Mouse (Mus musculus): ENCODE measurements around the gene Zbtb32. TPM values are rescaled to one million over a fixed set of nuclear protein-coding genes. Genes with fewer than 3 reads are reported as not detected.
A peak's percentile ranks its signal among the peaks of the same experiment; 100 is the strongest.

Zbtb32 gene
- polyA plus RNA-seq, 1 experiment from 2014 or later, result 0.21 TPM

DNA sequence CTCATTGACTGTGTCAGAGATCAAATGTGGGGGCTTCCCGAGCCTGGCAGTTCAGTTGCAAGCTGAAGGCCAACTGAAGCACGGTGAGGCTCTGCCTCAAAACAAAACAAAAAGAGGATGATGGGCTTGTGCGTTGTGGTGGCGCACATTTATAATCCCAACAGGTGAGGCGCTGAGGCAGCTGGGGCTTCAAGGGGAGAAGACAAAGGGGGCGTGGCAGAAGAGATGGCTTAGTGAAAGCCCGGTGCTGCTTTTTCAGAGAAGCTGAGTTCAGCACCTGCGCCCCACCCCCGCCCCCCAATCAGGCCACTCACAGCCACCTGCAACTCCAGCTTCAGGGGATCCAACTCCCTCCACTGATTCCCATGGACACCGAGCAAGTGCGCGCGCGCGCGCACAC is 9.8 kb upstream of the Zbtb32 start:
- ATAC-seq (ENCODE audit: low read depth), result no peak
- WGBS (ENCODE audit: insufficient replicate concordance), result 46% methylated on average over 16 of the region's 16 CpGs
- H3K36me3 ChIP-seq (ENCODE audit: control insufficient read depth, insufficient read depth), result no peaks in the 10 kb centered on the region
- no peak overlapping the region for H3K4me3 ChIP-seq (ENCODE audit: low read depth, low read length)
- no peaks in the 10 kb centered on the region for H3K4me1 ChIP-seq (ENCODE audit: control insufficient read depth, low read depth, low read length)
- H3K9me3 ChIP-seq (replicated peaks; ENCODE audit: control insufficient read depth, low read length), result no peaks in the 10 kb centered on the region
- no peak overlapping the region for H3K27ac ChIP-seq (ENCODE audit: low read length)
- no peaks in the 10 kb centered on the region for H3K27me3 ChIP-seq (ENCODE audit: control insufficient read depth, insufficient read depth, low read depth, low read length)
- no peak overlapping the region for H3K4me2 ChIP-seq (ENCODE audit: low read depth, low read length)
- H3K9ac ChIP-seq (ENCODE audit: low read depth, low read length), result no peak overlapping the region

DNA sequence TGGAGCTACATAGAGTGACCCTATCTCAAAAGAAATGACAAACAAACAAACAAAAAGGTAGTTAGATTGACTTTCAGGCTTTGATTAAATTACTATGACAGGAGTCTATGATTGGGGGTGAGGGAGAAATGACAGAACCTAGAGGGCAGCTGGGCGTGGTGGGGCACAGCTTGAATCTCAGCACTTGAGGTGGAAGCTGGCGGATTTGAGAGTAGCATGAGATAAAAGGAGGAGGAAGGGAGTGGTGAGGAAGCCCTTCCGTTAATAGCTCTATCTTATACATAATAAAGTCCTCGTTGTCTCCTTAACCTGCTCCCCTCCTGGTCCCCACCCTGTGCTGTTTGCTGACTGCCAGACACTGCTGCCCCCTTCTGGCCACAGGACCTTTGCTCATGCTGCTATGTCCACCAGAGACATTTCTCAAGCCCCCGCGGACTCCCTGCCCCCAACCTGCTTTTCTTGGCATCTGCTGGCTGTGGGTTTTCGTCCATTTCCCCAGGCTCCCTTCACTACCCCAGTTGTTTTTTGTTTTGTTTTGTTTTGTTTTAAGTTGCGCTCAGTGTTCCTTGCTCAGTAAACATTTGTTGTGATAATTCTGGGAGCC is 9.1 kb upstream of the Zbtb32 start:
- 18% methylated on average over 8 of the region's 8 CpGs for WGBS (ENCODE audit: insufficient replicate concordance)
- H3K4me2 ChIP-seq (ENCODE audit: low read depth, low read length), result no peak overlapping the region
- ATAC-seq (ENCODE audit: low read depth), result 0 out of 2 replicates have a peak, but pooled peaks have one; percentile 45
- H3K4me1 ChIP-seq (ENCODE audit: control insufficient read depth, low read depth, low read length), result no peaks in the 10 kb centered on the region
- H3K4me3 ChIP-seq (ENCODE audit: low read depth, low read length), result no peak overlapping the region
- no peaks in the 10 kb centered on the region for H3K36me3 ChIP-seq (ENCODE audit: control insufficient read depth, insufficient read depth)
- no peak overlapping the region for H3K27ac ChIP-seq (ENCODE audit: low read length)
- no peaks in the 10 kb centered on the region for H3K27me3 ChIP-seq (ENCODE audit: control insufficient read depth, insufficient read depth, low read depth, low read length)
- H3K9me3 ChIP-seq (replicated peaks; ENCODE audit: control insufficient read depth, low read length), result no peaks in the 10 kb centered on the region
- no peak overlapping the region for H3K9ac ChIP-seq (ENCODE audit: low read depth, low read length)

DNA sequence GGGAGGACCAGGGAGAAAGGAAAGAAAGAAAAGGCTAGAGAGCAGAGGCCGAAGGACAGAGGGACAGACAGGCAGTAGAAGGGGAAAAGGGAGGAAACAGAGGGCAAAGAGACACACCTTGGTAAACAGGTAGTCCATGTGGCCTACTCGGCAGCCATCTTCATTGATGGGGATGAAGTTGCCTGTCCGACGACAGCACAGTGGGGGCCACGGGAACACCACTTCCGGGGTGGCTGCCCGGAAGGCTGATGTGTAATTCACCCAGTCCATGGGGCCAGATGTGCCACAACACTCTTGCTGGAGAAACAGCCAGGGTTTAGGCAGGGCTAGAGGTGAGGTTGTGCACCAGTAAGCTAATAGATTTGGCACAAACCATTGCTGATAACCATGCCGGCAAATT is 6.2 kb upstream of the Zbtb32 start:
- 70% methylated on average over 8 of the region's 8 CpGs for WGBS (ENCODE audit: insufficient replicate concordance)
- Histone ChIP-seq H3K4me1 (ENCODE audit: control insufficient read depth, low read depth, low read length) (peaks cover 6% of the 10 kb centered on the region), H3K36me3 (ENCODE audit: control insufficient read depth, insufficient read depth) (no peaks in the 10 kb centered on the region), H3K9ac (ENCODE audit: low read depth, low read length) (no peak overlapping the region), H3K27me3 (ENCODE audit: control insufficient read depth, insufficient read depth, low read depth, low read length) (no peaks in the 10 kb centered on the region), H3K4me2 (ENCODE audit: low read depth, low read length) (no peak overlapping the region), H3K9me3 (replicated peaks; ENCODE audit: control insufficient read depth, low read length) (no peaks in the 10 kb centered on the region), H3K4me3 (ENCODE audit: low read depth, low read length) (no peak overlapping the region), H3K27ac (ENCODE audit: low read length) (no peak overlapping the region)
- no peak for ATAC-seq (ENCODE audit: low read depth)

DNA sequence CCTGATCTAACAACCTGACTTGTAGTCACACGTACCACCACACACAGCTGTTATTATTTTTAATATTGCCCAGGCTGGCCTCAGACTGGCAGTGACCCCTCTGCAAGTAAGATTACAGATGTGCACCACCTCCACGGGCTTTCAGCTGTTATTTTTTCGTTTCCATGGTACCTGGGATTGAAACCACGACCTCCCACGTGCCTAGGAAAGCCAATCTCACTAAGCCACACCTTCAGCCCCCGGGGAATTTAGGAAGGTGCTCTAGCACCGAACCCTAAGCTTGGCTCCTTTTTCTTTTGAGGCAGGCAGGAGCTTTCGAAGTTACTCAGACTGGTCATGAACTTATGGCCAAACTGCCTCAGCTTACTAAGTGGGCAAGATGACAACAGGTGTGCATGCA is 5.7 kb upstream of the Zbtb32 start:
- Histone ChIP-seq H3K36me3 (ENCODE audit: control insufficient read depth, insufficient read depth) (no peaks in the 10 kb centered on the region), H3K4me3 (ENCODE audit: low read depth, low read length) (no peak overlapping the region), H3K9me3 (replicated peaks; ENCODE audit: control insufficient read depth, low read length) (no peaks in the 10 kb centered on the region), H3K4me2 (ENCODE audit: low read depth, low read length) (no peak overlapping the region), H3K9ac (ENCODE audit: low read depth, low read length) (no peak overlapping the region), H3K27me3 (ENCODE audit: control insufficient read depth, insufficient read depth, low read depth, low read length) (no peaks in the 10 kb centered on the region), H3K27ac (ENCODE audit: low read length) (no peak overlapping the region), H3K4me1 (ENCODE audit: control insufficient read depth, low read depth, low read length) (peaks cover 10% of the 10 kb centered on the region)
- WGBS (ENCODE audit: insufficient replicate concordance), result 47% methylated on average over 8 of the region's 8 CpGs
- ATAC-seq (ENCODE audit: low read depth), result no peak

DNA sequence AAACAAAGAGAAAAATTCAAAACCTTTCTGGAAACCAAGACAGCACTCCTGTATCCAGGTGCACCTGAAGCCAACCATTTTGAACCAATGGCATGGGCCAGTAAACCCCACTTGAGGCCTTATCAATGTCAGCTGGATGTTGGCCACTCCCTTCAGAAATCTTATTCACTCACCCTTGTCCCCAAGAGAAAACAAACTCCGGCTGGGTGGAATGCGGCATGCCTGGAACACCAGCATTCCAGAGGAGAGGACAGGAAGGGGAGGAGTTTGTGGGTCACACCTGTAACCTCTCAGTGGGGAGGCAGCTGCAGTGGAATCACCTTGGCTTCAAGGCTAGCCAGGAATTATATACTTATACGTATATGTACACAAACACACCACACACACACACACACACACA is 3.9 kb upstream of the Zbtb32 start:
- Histone ChIP-seq H3K36me3 (ENCODE audit: control insufficient read depth, insufficient read depth) (no peaks in the 10 kb centered on the region), H3K9me3 (replicated peaks; ENCODE audit: control insufficient read depth, low read length) (no peaks in the 10 kb centered on the region), H3K27me3 (ENCODE audit: control insufficient read depth, insufficient read depth, low read depth, low read length) (no peaks in the 10 kb centered on the region), H3K4me1 (ENCODE audit: control insufficient read depth, low read depth, low read length) (peaks cover 10% of the 10 kb centered on the region), H3K4me2 (ENCODE audit: low read depth, low read length) (no peak overlapping the region), H3K4me3 (ENCODE audit: low read depth, low read length) (no peak overlapping the region), H3K9ac (ENCODE audit: low read depth, low read length) (no peak overlapping the region), H3K27ac (ENCODE audit: low read length) (no peak overlapping the region)
- WGBS (ENCODE audit: insufficient replicate concordance), result 57% methylated on average over 3 of the region's 3 CpGs
- no peak for ATAC-seq (ENCODE audit: low read depth)

DNA sequence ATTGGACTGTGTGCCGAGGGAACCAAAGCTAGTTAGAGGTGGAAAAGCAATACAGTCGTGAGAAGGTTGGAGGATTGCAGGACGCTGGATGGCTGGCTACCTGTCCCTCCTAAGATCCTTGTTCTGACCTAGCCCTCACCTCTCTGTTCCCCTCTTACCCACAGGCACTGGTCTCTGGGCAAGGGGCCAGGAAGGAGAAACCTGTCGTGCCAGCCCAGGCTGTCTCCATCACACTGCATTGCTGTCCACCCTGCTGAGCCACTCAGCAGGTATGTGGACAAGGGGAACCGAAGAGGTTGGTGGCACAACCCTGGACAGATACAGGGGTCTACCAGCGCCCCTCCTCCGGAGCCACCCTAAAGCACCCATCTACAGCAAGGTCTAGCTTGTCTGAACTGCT is 1.9 kb upstream of the Zbtb32 start:
- Histone ChIP-seq H3K36me3 (ENCODE audit: control insufficient read depth, insufficient read depth) (no peaks in the 10 kb centered on the region), H3K27me3 (ENCODE audit: control insufficient read depth, insufficient read depth, low read depth, low read length) (no peaks in the 10 kb centered on the region), H3K4me3 (ENCODE audit: low read depth, low read length) (no peak overlapping the region), H3K27ac (ENCODE audit: low read length) (no peak overlapping the region), H3K4me2 (ENCODE audit: low read depth, low read length) (peak overlapping the region; percentile 42; the same call in 1 of the 2 replicates), H3K4me1 (ENCODE audit: control insufficient read depth, low read depth, low read length) (peaks cover 10% of the 10 kb centered on the region), H3K9ac (ENCODE audit: low read depth, low read length) (no peak overlapping the region), H3K9me3 (replicated peaks; ENCODE audit: control insufficient read depth, low read length) (no peaks in the 10 kb centered on the region)
- whole genome bisulfite sequencing (ENCODE audit: insufficient replicate concordance), result 67% methylated on average over 7 of the region's 7 CpGs
- ATAC-seq (ENCODE audit: low read depth), result no peak

DNA sequence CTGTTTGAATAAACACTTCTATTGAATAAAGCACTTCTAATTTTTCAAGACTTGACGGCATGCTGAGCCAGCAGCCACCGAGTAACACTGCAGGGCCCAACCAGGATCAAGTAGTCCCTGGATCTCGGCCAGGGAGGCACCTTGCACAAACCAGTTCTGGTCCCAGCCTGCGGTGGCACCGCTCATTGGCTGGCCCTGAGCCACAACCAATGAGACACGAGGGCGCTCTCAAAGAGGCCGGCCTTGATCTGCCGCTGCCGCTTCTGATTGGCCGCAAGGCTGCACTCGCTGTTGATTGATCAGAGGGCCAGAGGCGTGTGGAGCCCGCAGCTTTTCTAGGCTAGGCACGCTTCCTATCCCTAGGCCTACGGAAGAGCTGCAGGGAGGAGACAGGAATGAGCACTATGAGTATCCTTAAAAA is 1.2 kb upstream of the Zbtb32 start:
- Histone ChIP-seq H3K4me1 (ENCODE audit: control insufficient read depth, low read depth, low read length) (peaks cover 10% of the 10 kb centered on the region), H3K27ac (ENCODE audit: low read length) (no peak overlapping the region), H3K9me3 (replicated peaks; ENCODE audit: control insufficient read depth, low read length) (no peaks in the 10 kb centered on the region), H3K9ac (ENCODE audit: low read depth, low read length) (0 out of 2 replicates have a peak overlapping the region, but pooled peaks have one; percentile 40), H3K27me3 (ENCODE audit: control insufficient read depth, insufficient read depth, low read depth, low read length) (no peaks in the 10 kb centered on the region), H3K36me3 (ENCODE audit: control insufficient read depth, insufficient read depth) (no peaks in the 10 kb centered on the region), H3K4me2 (ENCODE audit: low read depth, low read length) (peak overlapping the region; percentile 42), H3K4me3 (ENCODE audit: low read depth, low read length) (no peak overlapping the region)
- peak; percentile 98 for ATAC-seq (ENCODE audit: low read depth)
- WGBS (ENCODE audit: insufficient replicate concordance), result 2% methylated on average over 16 of the region's 16 CpGs

DNA sequence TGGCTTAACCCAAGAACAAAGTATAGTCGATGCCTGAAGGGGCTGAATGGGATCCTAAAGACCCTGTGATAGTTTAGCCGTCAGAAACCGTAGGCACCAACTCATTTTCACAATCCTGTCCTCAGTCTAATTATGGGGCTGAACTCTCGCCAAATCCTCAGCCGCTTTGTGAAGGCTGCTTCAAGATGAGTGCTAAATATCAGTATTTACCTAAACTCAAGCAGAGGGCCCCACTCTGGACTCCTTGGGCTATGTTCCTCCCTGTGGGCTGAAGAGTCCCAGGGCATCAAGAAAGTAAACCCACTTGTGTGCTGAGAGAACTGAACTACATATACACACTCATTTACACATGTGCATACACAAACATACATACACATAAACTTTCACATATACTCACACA is 1.9 kb downstream of the Zbtb32 start:
- Histone ChIP-seq H3K9ac (ENCODE audit: low read depth, low read length) (no peak overlapping the region), H3K4me2 (ENCODE audit: low read depth, low read length) (no peak overlapping the region), H3K36me3 (ENCODE audit: control insufficient read depth, insufficient read depth) (no peaks in the 10 kb centered on the region), H3K9me3 (replicated peaks; ENCODE audit: control insufficient read depth, low read length) (no peaks in the 10 kb centered on the region), H3K27ac (ENCODE audit: low read length) (no peak overlapping the region), H3K4me3 (ENCODE audit: low read depth, low read length) (no peak overlapping the region), H3K27me3 (ENCODE audit: control insufficient read depth, insufficient read depth, low read depth, low read length) (no peaks in the 10 kb centered on the region), H3K4me1 (ENCODE audit: control insufficient read depth, low read depth, low read length) (peaks cover 12% of the 10 kb centered on the region)
- no peak for ATAC-seq (ENCODE audit: low read depth)
- 62% methylated on average over 5 of the region's 5 CpGs for WGBS (ENCODE audit: insufficient replicate concordance)

DNA sequence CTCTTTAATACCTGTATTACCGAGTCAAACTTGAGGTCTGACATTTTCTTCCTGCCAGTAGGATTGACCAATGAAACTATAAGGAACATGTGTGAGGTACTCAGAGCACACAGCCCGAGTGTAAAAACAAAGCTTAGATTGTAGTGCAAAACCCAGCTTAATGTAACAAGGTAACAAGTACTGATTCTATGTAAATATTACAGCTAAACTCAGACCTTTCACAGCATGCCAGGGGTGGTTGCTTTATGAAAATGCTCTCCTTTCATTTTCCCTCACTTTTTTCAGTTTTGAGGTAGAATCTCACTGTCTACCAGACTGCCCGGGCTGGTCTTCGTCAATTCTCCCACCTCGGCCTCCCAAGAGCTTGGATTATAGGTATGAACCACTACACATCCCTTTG is 2.6 kb downstream of the Zbtb32 start:
- H3K9ac ChIP-seq (ENCODE audit: low read depth, low read length), result no peak overlapping the region
- no peak for ATAC-seq (ENCODE audit: low read depth)
- no peaks in the 10 kb centered on the region for H3K27me3 ChIP-seq (ENCODE audit: control insufficient read depth, insufficient read depth, low read depth, low read length)
- H3K36me3 ChIP-seq (ENCODE audit: control insufficient read depth, insufficient read depth), result no peaks in the 10 kb centered on the region
- peaks cover 12% of the 10 kb centered on the region for H3K4me1 ChIP-seq (ENCODE audit: control insufficient read depth, low read depth, low read length)
- no peak overlapping the region for H3K4me3 ChIP-seq (ENCODE audit: low read depth, low read length)
- H3K9me3 ChIP-seq (replicated peaks; ENCODE audit: control insufficient read depth, low read length), result no peaks in the 10 kb centered on the region
- H3K27ac ChIP-seq (ENCODE audit: low read length), result no peak overlapping the region
- 64% methylated on average over 5 of the region's 5 CpGs for WGBS (ENCODE audit: insufficient replicate concordance)
- H3K4me2 ChIP-seq (ENCODE audit: low read depth, low read length), result no peak overlapping the region
